Mouse (Mus musculus): ENCODE measurements around the gene Pcbd1. TPM values are rescaled to one million over a fixed set of nuclear protein-coding genes. Genes with fewer than 3 reads are reported as not detected.

The Pcbd1 gene
- polyA plus RNA-seq, 1 experiment from 2014 or later = 66.4 TPM

- H3K4me2 ChIP-seq = peak overlapping the region; percentile 45
- no peak overlapping the region for H3K4me3 ChIP-seq (ENCODE audit: low read depth, low read length)
- peaks cover 30% of the 10 kb centered on the region for H3K4me1 ChIP-seq (ENCODE audit: control insufficient read depth, insufficient read depth, low read length)
- 0 out of 2 replicates have a peak, but pooled peaks have one; percentile 37 for ATAC-seq (replicated peaks; ENCODE audit: insufficient number of reproducible peaks, low FRiP score, low TSS enrichment)
- H3K9me3 ChIP-seq (replicated peaks; ENCODE audit: control insufficient read depth, low read length) = no peaks in the 10 kb centered on the region
- 10% methylated on average over 8 of the region's 8 CpGs for WGBS (ENCODE audit: insufficient replicate concordance)
- no peaks in the 10 kb centered on the region for H3K27me3 ChIP-seq (ENCODE audit: control insufficient read depth, insufficient read depth, low read length)
- no peaks in the 10 kb centered on the region for H3K36me3 ChIP-seq (ENCODE audit: control insufficient read depth, insufficient read depth, low read length)
- no peak overlapping the region for H3K9ac ChIP-seq (ENCODE audit: low read depth, low read length)
- H3K27ac ChIP-seq (ENCODE audit: low read depth, low read length) = no peak overlapping the region
Observed at GRCm38 (mm10) chr10:61064635-61065034, 24.5 kb upstream of the Pcbd1 start.

GRCm38 (mm10) chr10:61065287-61066005 is 23.7 kb upstream of the Pcbd1 start:
- no peak for ATAC-seq (replicated peaks; ENCODE audit: insufficient number of reproducible peaks, low FRiP score, low TSS enrichment)
- no peaks in the 10 kb centered on the region for H3K9me3 ChIP-seq (replicated peaks; ENCODE audit: control insufficient read depth, low read length)
- H3K4me1 ChIP-seq (ENCODE audit: control insufficient read depth, insufficient read depth, low read length) = peaks cover 28% of the 10 kb centered on the region
- WGBS (ENCODE audit: insufficient replicate concordance) = 49% methylated on average over 13 of the region's 13 CpGs
- H3K27ac ChIP-seq (ENCODE audit: low read depth, low read length) = no peak overlapping the region
- no peak overlapping the region for H3K4me3 ChIP-seq (ENCODE audit: low read depth, low read length)
- H3K36me3 ChIP-seq (ENCODE audit: control insufficient read depth, insufficient read depth, low read length) = no peaks in the 10 kb centered on the region
- H3K27me3 ChIP-seq (ENCODE audit: control insufficient read depth, insufficient read depth, low read length) = no peaks in the 10 kb centered on the region
- H3K4me2 ChIP-seq = peak overlapping the region; percentile 45
- no peak overlapping the region for H3K9ac ChIP-seq (ENCODE audit: low read depth, low read length)

- Histone ChIP-seq H3K9ac (ENCODE audit: low read depth, low read length) (peak overlapping the region; percentile 56), H3K27me3 (ENCODE audit: control insufficient read depth, insufficient read depth, low read length) (no peaks in the 10 kb centered on the region), H3K4me1 (ENCODE audit: control insufficient read depth, insufficient read depth, low read length) (peaks cover 30% of the 10 kb centered on the region), H3K27ac (ENCODE audit: low read depth, low read length) (peak overlapping the region; percentile 70), H3K4me3 (ENCODE audit: low read depth, low read length) (peak overlapping the region; percentile 4; the same call in 1 of the 2 replicates), H3K36me3 (ENCODE audit: control insufficient read depth, insufficient read depth, low read length) (no peaks in the 10 kb centered on the region), H3K4me2 (peak overlapping the region; percentile 53), H3K9me3 (replicated peaks; ENCODE audit: control insufficient read depth, low read length) (no peaks in the 10 kb centered on the region)
- no peak; the same call in 1 of the 2 replicates for ATAC-seq (replicated peaks; ENCODE audit: insufficient number of reproducible peaks, low FRiP score, low TSS enrichment)
- WGBS (ENCODE audit: insufficient replicate concordance) = 2% methylated on average over 8 of the region's 8 CpGs
Observed at GRCm38 (mm10) chr10:61068436-61069192, 20.5 kb upstream of the Pcbd1 start.

GRCm38 (mm10) chr10:61069248-61069647 is 19.9 kb upstream of the Pcbd1 start:
- peak overlapping the region; percentile 70 for H3K27ac ChIP-seq (ENCODE audit: low read depth, low read length)
- WGBS (ENCODE audit: insufficient replicate concordance) = 6% methylated on average over 13 of the region's 13 CpGs
- peak overlapping the region; percentile 56 for H3K9ac ChIP-seq (ENCODE audit: low read depth, low read length)
- H3K27me3 ChIP-seq (ENCODE audit: control insufficient read depth, insufficient read depth, low read length) = no peaks in the 10 kb centered on the region
- H3K9me3 ChIP-seq (replicated peaks; ENCODE audit: control insufficient read depth, low read length) = no peaks in the 10 kb centered on the region
- peak; percentile 20; the same call in 1 of the 2 replicates for ATAC-seq (replicated peaks; ENCODE audit: insufficient number of reproducible peaks, low FRiP score, low TSS enrichment)
- H3K4me1 ChIP-seq (ENCODE audit: control insufficient read depth, insufficient read depth, low read length) = peaks cover 30% of the 10 kb centered on the region
- H3K4me3 ChIP-seq (ENCODE audit: low read depth, low read length) = peak overlapping the region; percentile 4; the same call in 1 of the 2 replicates
- no peaks in the 10 kb centered on the region for H3K36me3 ChIP-seq (ENCODE audit: control insufficient read depth, insufficient read depth, low read length)
- peak overlapping the region; percentile 53 for H3K4me2 ChIP-seq

GRCm38 (mm10) chr10:61072324-61072723 is 16.8 kb upstream of the Pcbd1 start:
- 11% methylated on average over 16 of the region's 16 CpGs for WGBS (ENCODE audit: insufficient replicate concordance)
- Histone ChIP-seq H3K9me3 (replicated peaks; ENCODE audit: control insufficient read depth, low read length) (no peaks in the 10 kb centered on the region), H3K27ac (ENCODE audit: low read depth, low read length) (no peak overlapping the region), H3K36me3 (ENCODE audit: control insufficient read depth, insufficient read depth, low read length) (no peaks in the 10 kb centered on the region), H3K4me1 (ENCODE audit: control insufficient read depth, insufficient read depth, low read length) (peaks cover 20% of the 10 kb centered on the region), H3K4me2 (no peak overlapping the region), H3K4me3 (ENCODE audit: low read depth, low read length) (no peak overlapping the region), H3K27me3 (ENCODE audit: control insufficient read depth, insufficient read depth, low read length) (no peaks in the 10 kb centered on the region), H3K9ac (ENCODE audit: low read depth, low read length) (no peak overlapping the region)
- no peak for ATAC-seq (replicated peaks; ENCODE audit: insufficient number of reproducible peaks, low FRiP score, low TSS enrichment)

- Histone ChIP-seq H3K4me3 (ENCODE audit: low read depth, low read length) (no peak overlapping the region), H3K27ac (ENCODE audit: low read depth, low read length) (no peak overlapping the region), H3K27me3 (ENCODE audit: control insufficient read depth, insufficient read depth, low read length) (no peaks in the 10 kb centered on the region), H3K36me3 (ENCODE audit: control insufficient read depth, insufficient read depth, low read length) (no peaks in the 10 kb centered on the region), H3K9me3 (replicated peaks; ENCODE audit: control insufficient read depth, low read length) (no peaks in the 10 kb centered on the region), H3K4me2 (no peak overlapping the region), H3K9ac (ENCODE audit: low read depth, low read length) (no peak overlapping the region), H3K4me1 (ENCODE audit: control insufficient read depth, insufficient read depth, low read length) (peaks cover 4% of the 10 kb centered on the region; the same call in 1 of the 2 replicates)
- 5% methylated on average over 1 of the region's 1 CpGs for WGBS (ENCODE audit: insufficient replicate concordance)
- no peak for ATAC-seq (replicated peaks; ENCODE audit: insufficient number of reproducible peaks, low FRiP score, low TSS enrichment)
Observed at GRCm38 (mm10) chr10:61074643-61075042, 14.5 kb upstream of the Pcbd1 start.

- ATAC-seq (replicated peaks; ENCODE audit: insufficient number of reproducible peaks, low FRiP score, low TSS enrichment) = no peak
- H3K4me2 ChIP-seq = no peak overlapping the region
- WGBS (ENCODE audit: insufficient replicate concordance) = 77% methylated on average over 3 of the region's 3 CpGs
Observed at GRCm38 (mm10) chr10:61075607-61076006, 13.5 kb upstream of the Pcbd1 start.

GRCm38 (mm10) chr10:61080227-61080930 is 8.8 kb upstream of the Pcbd1 start:
- peak; percentile 77; the same call in 1 of the 2 replicates for ATAC-seq (replicated peaks; ENCODE audit: insufficient number of reproducible peaks, low FRiP score, low TSS enrichment)
- no peak overlapping the region for H3K27ac ChIP-seq (ENCODE audit: low read depth, low read length)
- no peaks in the 10 kb centered on the region; the same call in 1 of the 2 replicates for H3K4me1 ChIP-seq (ENCODE audit: control insufficient read depth, insufficient read depth, low read length)
- H3K36me3 ChIP-seq (ENCODE audit: control insufficient read depth, insufficient read depth, low read length) = no peaks in the 10 kb centered on the region
- no peaks in the 10 kb centered on the region for H3K27me3 ChIP-seq (ENCODE audit: control insufficient read depth, insufficient read depth, low read length)
- no peaks in the 10 kb centered on the region for H3K9me3 ChIP-seq (replicated peaks; ENCODE audit: control insufficient read depth, low read length)
- WGBS (ENCODE audit: insufficient replicate concordance) = 35% methylated on average over 14 of the region's 14 CpGs
- H3K4me2 ChIP-seq = peak overlapping the region; percentile 50
- H3K9ac ChIP-seq (ENCODE audit: low read depth, low read length) = peak overlapping the region; percentile 56
- no peak overlapping the region for H3K4me3 ChIP-seq (ENCODE audit: low read depth, low read length)

More at GRCm38 (mm10) chr10:61075607-61076006, 13.5 kb upstream of the Pcbd1 start:
- Histone ChIP-seq H3K4me1 (ENCODE audit: control insufficient read depth, insufficient read depth, low read length) (peaks cover 2% of the 10 kb centered on the region; the same call in 1 of the 2 replicates), H3K27me3 (ENCODE audit: control insufficient read depth, insufficient read depth, low read length) (no peaks in the 10 kb centered on the region), H3K27ac (ENCODE audit: low read depth, low read length) (no peak overlapping the region), H3K36me3 (ENCODE audit: control insufficient read depth, insufficient read depth, low read length) (no peaks in the 10 kb centered on the region), H3K9ac (ENCODE audit: low read depth, low read length) (no peak overlapping the region), H3K4me3 (ENCODE audit: low read depth, low read length) (no peak overlapping the region), H3K9me3 (replicated peaks; ENCODE audit: control insufficient read depth, low read length) (no peaks in the 10 kb centered on the region)

All from heart, embryonic 11.5 days (tissue).